Mouse (Mus musculus) layer of hippocampus, adult 9-10 months (tissue): ENCODE results near the gene Lrsam1.

Experiments
- DNase-seq: peaks from one replicate; pipeline ENCODE4 v3.0.0; 2022; ENCODE audit warnings: low spot score

Gene Lrsam1

DNA sequence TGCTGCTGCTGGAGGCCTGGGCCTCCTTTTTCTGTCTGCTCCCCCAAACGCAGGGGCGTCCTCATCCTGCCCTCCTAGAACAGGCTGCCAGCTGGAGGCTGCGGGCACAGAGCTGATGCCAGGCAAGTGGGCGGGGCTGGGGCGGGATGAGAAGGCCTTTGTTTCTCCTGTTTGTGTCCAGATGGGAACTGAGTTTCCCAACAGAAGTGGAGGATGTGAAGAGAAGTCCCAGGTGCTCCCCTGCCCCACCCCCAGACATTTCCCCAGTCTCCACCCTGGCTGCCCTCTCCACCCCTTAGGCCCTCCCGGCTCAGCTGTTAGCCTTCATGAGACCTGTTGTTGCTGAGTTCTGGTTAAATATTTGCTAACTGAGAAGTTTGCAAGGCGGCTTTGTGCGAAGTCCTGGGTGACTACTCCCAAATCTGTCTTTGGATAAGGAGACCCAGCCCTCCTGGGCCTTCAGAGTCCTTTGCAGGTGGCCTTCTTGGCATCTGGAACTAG, 65.8 kb downstream of the Lrsam1 start:
- no peak for DNase-seq

DNA sequence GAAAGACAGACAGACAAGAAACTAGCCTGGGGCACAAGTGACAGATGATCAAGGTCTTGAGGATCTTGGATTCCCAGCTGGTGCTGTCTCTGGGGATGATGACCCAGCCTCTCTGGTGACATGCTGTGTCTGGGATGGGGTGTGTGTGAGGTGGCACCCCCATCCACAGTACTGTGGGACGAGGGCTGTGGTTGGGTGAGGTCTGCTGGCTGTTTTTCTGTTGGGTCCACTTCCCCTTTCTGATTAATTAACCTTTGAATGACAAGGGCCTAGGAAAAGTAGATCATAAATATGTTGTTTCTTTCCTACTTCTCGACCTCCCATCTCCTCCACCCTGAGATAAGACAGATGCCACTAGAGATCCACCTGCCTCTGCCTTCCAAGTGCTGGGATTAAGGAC, 67.3 kb downstream of the Lrsam1 start:
- no peak for DNase-seq

DNA sequence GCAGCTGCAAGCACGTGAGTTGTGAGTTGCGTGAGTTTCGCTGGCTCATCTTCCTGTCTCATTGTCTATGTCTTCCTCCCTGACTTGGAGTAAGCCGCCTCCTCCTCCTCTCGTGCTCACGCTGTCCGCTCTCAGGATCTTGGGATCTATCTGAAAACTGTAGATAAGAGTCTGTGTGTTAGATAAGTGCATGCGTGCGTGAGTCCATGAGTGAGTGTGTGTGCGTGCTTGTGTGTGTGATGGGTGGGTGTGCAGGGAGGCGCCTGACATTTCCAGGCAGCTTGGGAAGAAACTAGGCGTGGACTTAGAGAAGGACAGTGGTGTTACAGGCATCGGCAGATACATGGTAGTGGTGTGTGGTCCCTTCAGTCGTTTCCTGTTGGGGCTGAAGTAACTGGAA, 68.9 kb downstream of the Lrsam1 start:
- no peak for DNase-seq

DNA sequence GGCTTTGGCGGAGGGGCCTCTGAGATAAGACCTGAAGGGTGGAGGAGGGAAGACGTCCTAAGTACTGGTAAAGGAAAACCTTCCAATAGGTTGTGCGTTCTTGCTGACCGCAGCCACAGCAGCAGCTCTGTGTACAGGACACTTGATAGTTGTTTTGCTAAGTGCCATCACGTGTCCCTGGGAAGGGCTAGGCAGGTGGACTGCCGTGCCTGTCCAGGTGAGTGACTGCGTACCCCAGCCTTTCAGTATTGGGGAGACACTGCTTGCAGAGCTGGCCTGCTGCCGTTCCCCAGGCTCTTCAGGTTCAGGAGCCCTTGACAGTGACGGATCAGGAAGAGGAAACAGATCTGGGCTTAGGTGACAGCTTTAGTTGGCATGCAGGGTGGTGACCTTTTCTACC, 70.1 kb downstream of the Lrsam1 start:
- no peak for DNase-seq

DNA sequence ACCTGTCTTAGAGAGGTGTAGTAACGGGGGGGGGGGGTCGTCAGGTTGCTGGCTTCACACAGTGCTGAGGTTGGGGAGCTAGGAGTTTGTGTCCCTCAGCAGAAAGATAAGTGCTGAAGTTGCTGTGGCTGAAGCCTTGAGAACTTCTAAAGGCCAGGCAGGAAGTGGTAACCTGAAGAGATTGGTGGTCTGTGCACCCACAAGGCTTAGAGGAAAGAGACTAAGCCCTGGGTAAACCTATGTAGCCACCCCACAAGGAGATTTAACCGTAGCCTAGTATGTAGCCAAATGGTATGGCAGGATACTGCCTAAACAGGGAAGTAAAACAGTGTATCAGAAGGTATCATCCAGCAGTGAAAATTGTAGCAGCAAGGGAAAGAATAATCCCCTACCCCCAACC, 71.1 kb downstream of the Lrsam1 start:
- no peak for DNase-seq

DNA sequence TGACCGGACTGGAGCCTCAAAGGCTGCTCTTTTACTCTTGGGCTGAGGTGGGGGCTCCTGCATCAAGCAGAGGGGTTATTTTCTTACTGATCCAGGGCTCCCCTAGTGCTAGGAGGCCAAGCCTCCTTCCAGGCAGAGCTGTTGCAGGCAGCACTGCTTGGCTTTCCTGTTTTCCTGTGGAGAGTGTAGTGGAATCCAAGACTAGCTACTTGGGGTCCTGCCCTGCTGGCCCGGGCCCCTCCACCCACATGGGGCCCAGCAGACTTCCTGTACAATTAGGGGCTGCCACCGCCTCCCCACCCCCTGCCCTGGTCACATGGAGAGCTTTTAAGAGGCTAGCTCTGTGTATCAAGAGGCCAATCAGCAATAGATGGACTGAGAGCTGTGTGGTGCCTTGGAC, 72.9 kb downstream of the Lrsam1 start:
- DNase-seq, result no peak

DNA sequence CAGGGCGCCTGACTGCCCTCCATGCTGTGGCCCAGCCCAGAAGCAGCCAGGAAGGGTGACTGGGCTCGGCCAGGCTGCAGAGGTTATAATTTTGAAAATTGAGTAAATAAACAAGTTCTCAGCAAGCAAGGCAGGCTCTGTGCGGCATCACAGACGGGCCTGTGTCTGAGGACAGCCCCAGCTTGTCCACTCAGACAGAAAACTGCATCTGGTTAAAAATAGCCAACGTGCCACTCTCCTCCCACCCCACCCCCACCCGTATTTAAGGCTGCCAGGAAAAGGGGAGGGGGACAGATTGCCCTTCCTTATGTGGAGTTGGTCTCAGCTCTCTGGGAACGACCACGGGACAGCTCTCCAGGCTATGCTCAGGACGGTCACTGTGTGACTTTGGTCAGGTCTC, 73.4 kb downstream of the Lrsam1 start:
- no peak for DNase-seq

DNA sequence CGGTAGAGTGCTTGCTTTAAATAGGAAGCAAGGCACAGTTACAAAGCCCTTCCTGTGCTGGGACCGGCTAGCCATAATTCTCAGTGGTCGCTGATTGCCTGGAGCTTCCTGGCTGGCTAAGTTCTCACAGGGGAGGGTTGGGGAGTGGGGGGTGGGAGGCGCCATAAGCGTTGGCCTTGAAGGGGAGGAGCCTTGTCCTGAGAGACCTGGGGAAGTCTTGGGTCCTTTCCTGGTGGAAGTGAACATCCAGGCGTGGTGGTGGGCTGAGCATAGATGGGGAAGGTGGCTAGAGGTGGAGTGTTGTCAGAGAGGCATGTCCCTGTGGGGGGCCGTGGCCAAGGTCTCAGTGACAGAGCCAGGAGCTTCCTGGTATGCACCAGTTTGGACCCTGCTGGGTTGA, 76.7 kb downstream of the Lrsam1 start:
- no peak for DNase-seq

DNA sequence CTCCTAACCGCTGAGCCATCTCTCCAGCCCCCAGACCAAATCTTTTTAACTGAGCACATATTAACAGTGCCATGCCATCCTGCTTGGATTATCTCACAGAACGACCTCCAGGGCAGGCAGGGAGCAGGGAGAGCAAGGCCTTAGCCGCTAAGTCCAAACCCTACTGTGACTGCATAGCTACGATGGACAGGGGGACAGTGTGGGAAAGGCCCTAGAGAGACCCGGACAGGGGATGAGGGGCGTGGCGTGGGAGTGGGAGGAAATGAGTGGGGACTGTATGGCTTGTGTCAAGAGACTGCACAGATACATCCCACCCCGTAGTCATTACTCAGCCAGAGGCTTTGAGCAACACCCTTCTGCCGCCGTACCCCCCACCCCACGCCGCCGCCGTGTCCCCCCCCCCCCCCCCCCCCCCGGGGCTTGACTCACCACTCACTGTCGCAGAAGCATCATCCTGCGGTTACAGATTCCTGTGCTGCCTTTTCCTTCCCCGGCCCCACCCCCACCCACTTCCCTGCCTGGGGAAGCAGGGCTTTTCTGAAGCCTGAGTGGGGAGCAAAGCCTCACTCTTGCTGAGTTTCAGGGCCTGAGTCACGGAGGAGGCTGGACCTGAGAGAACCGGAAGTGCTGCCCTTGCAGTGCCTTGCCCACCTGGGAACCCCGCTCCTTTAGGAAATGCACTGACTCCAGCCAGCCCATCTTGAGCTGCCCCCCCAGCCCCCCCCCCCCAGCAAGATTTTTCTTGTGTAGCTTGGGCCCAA, 79.0 kb downstream of the Lrsam1 start:
- DNase-seq, result no peak

DNA sequence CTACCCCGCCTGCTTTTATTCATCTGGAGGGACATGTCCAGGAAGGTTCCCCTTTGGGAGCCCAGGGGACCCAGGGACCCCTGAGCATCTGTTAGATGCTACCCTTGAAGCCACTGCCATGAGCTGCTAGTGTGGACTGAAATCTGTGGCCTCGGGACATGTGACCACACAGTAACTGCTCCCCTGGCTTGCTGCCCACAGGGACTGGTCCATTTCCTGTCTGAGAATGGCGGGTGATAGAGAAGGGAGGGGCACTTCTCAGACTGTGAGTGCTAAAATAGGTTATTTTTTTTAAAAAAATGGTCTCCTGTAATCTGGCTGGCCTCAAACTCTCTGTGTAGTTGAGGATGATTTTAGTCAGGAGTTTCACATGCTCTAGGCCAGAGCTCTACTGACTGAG, 79.7 kb downstream of the Lrsam1 start:
- no peak for DNase-seq

DNA sequence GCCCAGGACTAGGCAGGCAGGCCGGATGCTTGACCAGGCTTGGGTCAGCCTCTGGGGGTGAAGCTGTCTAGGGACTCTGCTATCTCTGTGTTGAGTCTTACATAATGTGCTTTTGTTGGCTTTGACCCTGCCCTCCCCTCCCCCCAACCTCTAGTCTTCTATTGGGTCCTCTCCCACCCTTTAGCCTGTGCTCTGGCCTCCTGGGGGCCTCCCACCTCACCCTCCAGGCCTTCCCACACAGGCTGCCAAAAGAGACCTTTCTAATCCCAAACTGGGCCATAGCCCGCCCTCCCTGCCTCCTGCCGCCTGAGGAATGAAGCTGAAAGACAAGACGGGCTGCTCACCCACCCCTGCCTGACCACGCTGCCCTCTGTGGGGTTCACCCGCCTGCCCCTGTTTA, 80.4 kb downstream of the Lrsam1 start:
- DNase-seq, result no peak

DNA sequence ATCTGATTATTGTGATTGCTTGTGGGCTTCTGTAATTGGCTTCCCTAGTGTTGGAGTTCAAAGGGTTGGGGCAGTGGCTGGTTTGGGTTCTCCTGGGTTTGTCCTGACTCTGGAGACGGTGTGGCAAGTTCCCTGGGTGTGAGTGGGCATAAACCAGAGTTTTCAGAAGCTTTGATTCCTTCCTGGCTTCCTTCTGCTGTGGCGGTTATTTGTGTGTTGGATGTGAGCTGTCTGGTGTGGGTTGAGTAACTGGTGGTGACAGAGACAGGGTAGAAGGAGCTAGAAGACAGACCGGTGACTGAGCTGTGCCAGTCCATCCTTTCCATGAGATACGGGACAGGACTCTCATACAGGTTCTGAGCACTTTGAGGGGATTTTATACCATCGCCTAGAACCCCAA, 81.8 kb downstream of the Lrsam1 start:
- no peak for DNase-seq

DNA sequence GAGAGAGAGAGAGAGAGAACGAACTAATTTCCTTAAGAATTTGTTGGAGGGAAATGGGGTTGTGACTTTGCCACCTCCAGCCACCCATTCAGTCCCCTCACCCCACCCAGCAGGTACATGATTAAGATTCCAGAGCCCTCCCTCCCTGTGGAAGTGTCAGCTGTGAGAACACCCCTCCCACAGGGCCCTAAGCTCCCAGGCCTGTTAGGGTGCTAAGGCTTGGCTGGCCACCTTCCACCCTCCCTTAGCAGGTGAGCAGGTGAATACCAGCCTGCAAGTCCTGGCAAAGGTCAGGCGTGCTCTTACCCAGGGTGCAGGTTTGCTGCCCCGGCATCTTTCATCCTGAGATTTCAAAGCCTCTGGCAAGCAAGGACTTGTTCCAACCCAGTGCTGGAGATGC, 83.0 kb downstream of the Lrsam1 start:
- no peak for DNase-seq

DNA sequence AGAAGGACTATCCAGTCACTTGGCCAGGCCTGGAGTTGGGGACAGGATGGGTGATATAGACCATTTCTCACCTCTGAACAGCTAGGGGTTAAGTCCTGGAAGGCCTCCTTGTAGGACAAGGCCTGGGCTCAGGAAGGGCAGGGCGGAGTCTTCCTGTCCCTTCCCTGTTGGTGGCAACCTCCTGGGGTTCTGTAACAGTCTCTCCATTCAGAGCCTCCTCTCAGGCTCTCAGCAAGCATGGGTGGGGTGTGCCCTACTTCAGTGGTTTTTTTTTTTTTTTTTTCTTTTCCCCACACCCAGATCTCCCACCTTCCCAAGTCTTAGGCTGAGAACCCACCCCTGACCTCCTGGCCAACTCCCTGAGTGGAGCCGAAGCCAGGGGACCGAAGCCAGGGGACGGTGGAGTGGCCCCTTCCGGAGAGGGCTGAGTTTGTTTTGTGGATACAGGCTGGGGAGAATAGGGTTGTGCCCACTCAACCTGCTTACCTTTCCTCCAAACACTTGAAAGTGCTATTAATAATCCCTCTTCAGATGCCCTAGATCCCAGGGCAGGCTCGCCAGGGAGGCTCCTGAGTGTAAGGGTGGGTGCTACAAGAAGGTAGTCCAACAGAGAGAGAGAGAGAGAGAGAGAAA, 83.5 kb downstream of the Lrsam1 start:
- no peak for DNase-seq

DNA sequence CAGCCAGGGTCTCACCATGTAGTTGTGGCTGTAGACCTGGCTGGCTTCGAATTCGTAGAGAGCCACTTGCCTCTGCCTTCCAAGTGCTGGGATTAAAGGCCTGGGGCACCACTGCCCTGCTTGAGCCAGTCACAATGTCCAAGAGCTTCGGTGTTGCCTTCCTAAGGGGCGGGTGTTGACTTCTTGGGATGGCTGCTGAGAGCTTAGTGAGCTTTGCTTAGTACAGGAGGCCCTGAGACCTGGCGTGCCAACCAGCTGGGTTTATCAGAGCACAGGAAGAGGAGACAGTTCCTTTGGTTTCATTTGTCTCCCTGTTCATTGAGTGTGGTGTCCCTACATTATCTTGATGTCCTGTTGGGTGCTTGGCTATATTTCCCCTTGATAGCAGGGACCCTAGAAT, 84.1 kb downstream of the Lrsam1 start:
- no peak for DNase-seq

DNA sequence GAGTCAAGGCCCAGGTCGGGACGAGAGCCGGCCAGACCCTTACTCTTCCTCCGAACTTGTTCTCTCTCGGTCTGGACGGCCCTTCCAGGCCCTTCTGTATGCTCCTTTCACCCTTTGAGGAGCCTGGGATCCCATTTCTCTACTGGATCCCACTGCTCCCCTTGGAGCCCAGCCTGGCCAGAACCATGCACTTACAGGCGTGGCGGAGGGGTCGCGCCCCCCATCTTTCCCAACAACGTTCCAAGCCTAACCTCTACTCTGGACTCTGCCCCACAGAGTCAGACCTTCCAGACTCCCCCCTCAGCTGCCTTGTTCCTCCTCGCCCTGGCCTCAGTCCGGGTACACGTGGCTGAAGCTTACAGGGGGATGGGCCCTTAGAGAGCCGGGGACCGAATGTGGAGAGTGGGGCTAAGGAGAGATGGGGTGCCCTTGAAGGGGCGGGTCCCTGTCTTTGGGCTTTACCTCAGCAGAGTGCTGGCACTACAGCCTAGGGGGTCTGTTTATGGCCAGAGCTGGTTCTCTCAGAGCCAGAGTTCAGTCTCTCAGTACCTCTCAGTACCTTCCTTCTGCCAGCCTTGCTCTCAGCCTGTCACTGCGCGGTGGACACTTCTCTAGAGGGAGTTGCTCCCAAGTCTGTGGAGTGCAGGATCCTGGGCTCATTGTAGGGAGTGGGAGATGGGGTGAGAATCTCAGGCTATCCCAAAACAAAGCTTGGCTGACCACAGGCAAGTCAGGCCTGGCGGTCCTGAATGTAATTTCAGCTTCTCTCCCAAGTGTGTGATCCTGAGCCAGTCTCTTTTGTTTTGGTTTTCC, 84.7 kb downstream of the Lrsam1 start:
- DNase-seq, result no peak

DNA sequence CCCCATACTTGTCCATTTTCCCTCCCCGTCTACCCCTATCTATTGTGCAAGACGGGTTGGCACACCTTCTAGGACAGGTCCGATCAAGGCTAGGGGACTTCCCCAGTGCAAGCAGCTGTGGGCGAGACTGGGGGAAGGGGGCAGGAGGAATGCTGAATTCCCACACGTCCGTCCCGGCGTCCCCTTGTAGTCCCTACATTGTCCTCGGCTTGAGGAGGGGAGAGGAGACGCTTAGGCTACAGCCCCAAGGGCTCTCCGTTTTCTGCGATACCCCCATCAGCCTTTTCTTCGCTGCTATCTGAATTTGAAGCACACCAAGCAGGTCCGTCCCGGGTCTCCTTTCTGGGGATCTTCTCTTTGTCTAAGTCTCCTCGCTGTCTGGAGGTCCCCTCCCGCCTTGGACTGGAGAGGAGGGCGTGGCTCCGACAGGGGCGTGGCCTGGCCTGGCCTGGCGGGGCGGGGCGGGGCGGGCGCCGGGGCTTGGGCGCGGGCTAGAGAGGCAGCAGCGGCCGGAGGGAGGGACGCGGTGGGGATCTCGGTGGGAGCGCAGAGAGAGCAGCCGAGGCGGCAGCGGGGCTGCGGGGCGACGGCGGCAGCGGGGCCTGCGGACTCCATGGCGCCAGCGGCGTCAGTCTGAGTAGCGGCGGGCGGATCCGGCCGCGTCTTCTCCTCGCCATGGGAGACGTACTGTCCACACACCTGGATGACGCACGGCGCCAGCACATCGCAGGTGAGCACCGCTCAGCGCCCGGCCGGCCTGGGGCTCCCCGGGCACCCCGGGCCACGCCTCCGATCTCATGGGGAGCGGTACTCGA, 85.5 kb downstream of the Lrsam1 start, which contains the start of gene Fam129b:
Gene Fam129b, plus strand, starts transcription at position 440 of the 815 bp plus-strand sequence.
- DNase-seq, result no peak
